Mouse (Mus musculus) R1 (cell line): Measurements from ENCODE around the gene Ptprn2.

Experiments used
- DNase-seq: peaks from one replicate; pipeline ENCODE4 v3.0.0-alpha.2; 2018; ENCODE audit warnings: low read depth, low spot score

The Ptprn2 gene

GRCm38 (mm10) chr12:116642191-116642549 lies 156.7 kb downstream of the Ptprn2 start:
- no peak for DNase-seq

- DNase-seq = no peak
Observed at GRCm38 (mm10) chr12:116646771-116647170, 161.3 kb downstream of the Ptprn2 start.

GRCm38 (mm10) chr12:116648584-116649206 lies 163.2 kb downstream of the Ptprn2 start:
- DNase-seq = peak; percentile 66

- peak; percentile 54 for DNase-seq
Observed at GRCm38 (mm10) chr12:116653684-116654083, 168.2 kb downstream of the Ptprn2 start.

GRCm38 (mm10) chr12:116660076-116660475 lies 174.6 kb downstream of the Ptprn2 start:
- peak; percentile 95 for DNase-seq

- no peak for DNase-seq
Observed at GRCm38 (mm10) chr12:116661018-116661417, 175.5 kb downstream of the Ptprn2 start.

- DNase-seq = peak; percentile 18
Observed at GRCm38 (mm10) chr12:116677701-116678100, 192.2 kb downstream of the Ptprn2 start.

- DNase-seq = no peak
Observed at GRCm38 (mm10) chr12:116689832-116690231, 204.3 kb downstream of the Ptprn2 start.

- DNase-seq = no peak
Observed at GRCm38 (mm10) chr12:116709535-116709934, 224.0 kb downstream of the Ptprn2 start.

GRCm38 (mm10) chr12:116710716-116711115 lies 225.2 kb downstream of the Ptprn2 start:
- no peak for DNase-seq

GRCm38 (mm10) chr12:116711133-116711532 lies 225.6 kb downstream of the Ptprn2 start:
- DNase-seq = no peak

- no peak for DNase-seq
Observed at GRCm38 (mm10) chr12:116713096-116713495, 227.6 kb downstream of the Ptprn2 start.

GRCm38 (mm10) chr12:116721062-116721461 lies 235.5 kb downstream of the Ptprn2 start:
- no peak for DNase-seq

- no peak for DNase-seq
Observed at GRCm38 (mm10) chr12:116740141-116740540, 254.6 kb downstream of the Ptprn2 start.

GRCm38 (mm10) chr12:116741300-116741699 lies 255.8 kb downstream of the Ptprn2 start:
- no peak for DNase-seq

GRCm38 (mm10) chr12:116746401-116746800 lies 260.9 kb downstream of the Ptprn2 start:
- no peak for DNase-seq

- DNase-seq = no peak
Observed at GRCm38 (mm10) chr12:116752784-116753183, 267.3 kb downstream of the Ptprn2 start.

GRCm38 (mm10) chr12:116763961-116764360 lies 278.4 kb downstream of the Ptprn2 start:
- no peak for DNase-seq

- DNase-seq = no peak
Observed at GRCm38 (mm10) chr12:116770911-116771310, 285.4 kb downstream of the Ptprn2 start.

GRCm38 (mm10) chr12:116771493-116771892 lies 286.0 kb downstream of the Ptprn2 start:
- DNase-seq = no peak

- peak; percentile 3 for DNase-seq
Observed at GRCm38 (mm10) chr12:116772081-116772566, 286.6 kb downstream of the Ptprn2 start.

- no peak for DNase-seq
Observed at GRCm38 (mm10) chr12:116773344-116773743, 287.8 kb downstream of the Ptprn2 start.

GRCm38 (mm10) chr12:116776447-116776846 lies 290.9 kb downstream of the Ptprn2 start:
- DNase-seq = no peak
